Mouse (Mus musculus) heart, postnatal 0 days (tissue): Measurements from ENCODE around the gene Zfp318.

Experiments
- CTCF ChIP-seq: IDR thresholded peaks from 2 replicates; pipeline ENCODE4 v1.5.1; 2016; ENCODE audit warnings: antibody characterized with exemption, control low read depth, low read depth
- EP300 ChIP-seq: IDR thresholded peaks from 2 replicates; pipeline ENCODE4 v1.6.1; 2016; ENCODE audit warnings: antibody characterized with exemption, low read depth

GRCm38 (mm10) chr17:46461347-46461746, 77.8 kb downstream of the Zfp318 start:
- TF ChIP-seq CTCF (0 out of 2 replicates have a peak, but pooled peaks have one; percentile 6), EP300 (no peak)
